Mouse (Mus musculus) heart, adult 2 months (tissue): ENCODE measurements around the gene 2810459M11Rik.
A peak's percentile ranks its signal among the peaks of the same experiment; 100 is the strongest.

Experiments used
- CTCF ChIP-seq: fragments of 200-600 bp; IDR thresholded peaks from 2 replicates; pipeline ENCODE4 v1.8.1; 2022; ENCODE audit warnings: antibody characterized with exemption, mild to moderate bottlenecking, moderate library complexity
- EP300 ChIP-seq: fragments of 200-500 bp; IDR thresholded peaks from 2 replicates; pipeline ENCODE4 v1.6.1; 2011; ENCODE audit warnings: low read depth, low read length, control low read depth; ENCODE audit not compliant: insufficient read depth

DNA sequence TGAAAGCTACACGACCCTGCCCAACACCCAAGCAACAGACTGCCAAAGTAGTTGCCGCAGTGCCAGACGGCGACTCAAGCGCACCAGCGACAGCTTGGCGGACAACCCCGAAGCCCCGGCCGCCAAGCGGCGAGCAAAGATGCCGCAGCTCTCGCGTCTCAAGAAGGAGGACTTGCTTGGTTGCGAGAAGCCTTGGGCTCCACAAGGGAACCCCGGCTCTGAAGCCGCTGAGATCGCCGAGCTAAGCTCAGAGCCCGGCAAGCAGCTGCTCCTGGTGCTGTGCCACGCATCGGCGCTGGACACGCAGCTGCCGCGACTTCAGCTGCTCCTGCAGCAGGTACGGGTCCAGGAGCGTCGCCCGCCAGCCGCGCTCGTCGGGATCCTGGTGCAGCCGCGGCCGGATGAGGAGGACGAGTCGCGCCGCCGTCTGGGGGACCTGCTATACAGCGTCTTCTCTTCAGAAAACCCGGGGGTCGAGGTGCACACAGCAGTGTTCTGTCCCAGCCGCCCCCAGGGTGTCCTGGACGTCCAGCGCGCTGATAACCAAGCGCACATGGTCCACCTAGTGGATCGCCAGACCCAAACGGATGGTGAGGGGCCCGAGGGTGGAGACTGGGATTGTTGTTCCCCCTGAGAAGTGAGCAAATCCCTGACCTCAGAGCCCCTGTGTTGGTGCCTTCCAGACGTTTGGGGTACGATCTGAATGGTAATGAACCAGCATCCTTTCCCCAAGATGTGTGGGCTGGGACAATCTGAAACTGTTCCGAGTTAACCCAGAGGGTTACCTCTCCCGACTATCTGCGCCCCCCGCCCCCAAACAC is 27.2 kb upstream of the 2810459M11Rik start:
- TF ChIP-seq CTCF (peak; percentile 49), EP300 (no peak)
